Mouse (Mus musculus): ENCODE data around the gene Gpr33. TPM values are rescaled to one million over a fixed set of nuclear protein-coding genes. Genes with fewer than 3 reads are reported as not detected.

Gene Gpr33
- total and polyA plus RNA-seq, 3 experiments: 0.11 TPM; not detected in 2

DNA sequence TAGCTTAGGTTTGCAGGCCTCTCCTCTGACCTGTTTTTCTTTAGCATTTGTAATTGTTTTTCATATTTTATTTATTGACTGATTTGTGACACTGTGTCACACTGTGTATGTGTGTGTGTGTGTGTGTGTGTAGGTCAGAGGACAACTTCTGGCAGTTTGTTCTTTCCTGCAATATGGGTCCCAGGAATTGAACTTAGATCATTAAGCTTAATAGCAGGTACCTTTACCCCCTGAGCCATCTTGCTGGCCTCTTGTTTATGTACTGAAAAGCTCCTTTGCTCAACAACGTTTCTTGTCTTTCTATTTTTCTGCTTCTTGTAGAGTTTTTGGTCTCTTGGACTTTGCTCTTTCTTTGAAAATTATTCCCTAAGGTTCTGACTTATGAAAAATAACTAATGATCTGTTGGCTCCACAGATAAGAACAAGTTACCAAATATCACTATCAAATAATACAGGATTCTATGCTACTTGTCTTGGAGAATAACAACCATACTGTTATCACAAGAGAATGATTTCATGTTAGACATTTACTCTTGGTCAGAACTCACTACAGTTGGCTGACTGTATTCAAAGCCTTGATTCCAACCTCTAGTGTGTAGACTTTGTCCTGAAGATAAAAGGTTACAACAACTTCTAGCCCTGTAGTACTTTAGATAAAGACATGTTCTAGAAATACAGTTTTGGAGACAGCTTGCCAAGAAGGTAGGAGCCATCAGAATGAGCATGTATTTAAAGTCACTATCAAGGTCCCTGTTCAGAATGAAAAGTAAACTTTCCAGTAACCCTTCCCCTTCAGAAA is 31.9 kb downstream of the Gpr33 start:
- H3K36me3 ChIP-seq (replicated peaks): peaks cover 72% of the 10 kb centered on the region
- no peak for DNase-seq (ENCODE audit: low spot score)
- no peak for TF ChIP-seq TAL1 (conservative IDR thresholded peaks at IDR 0.05; ENCODE audit: low read depth, low read length)
- no peak for TF ChIP-seq POLR2AphosphoS5 (IDR thresholded peaks at IDR 0.05; ENCODE audit: insufficient replicate concordance, low read depth, low read length)
- no peak for TF ChIP-seq CTCF (IDR thresholded peaks at IDR 0.05; ENCODE audit: low read depth, low read length)
- TF ChIP-seq GATA2 (IDR thresholded peaks at IDR 0.05; ENCODE audit: borderline replicate concordance, low read depth, low read length): no peak
- no peak for TF ChIP-seq GATA1 (IDR thresholded peaks at IDR 0.05; ENCODE audit: borderline replicate concordance, low read length)
- no peak for ATAC-seq (ENCODE audit: extremely low read depth, insufficient number of reproducible peaks, low FRiP score, poor library complexity, severe bottlenecking)
- H3K9me3 ChIP-seq (replicated peaks): no peaks in the 10 kb centered on the region
- no peak overlapping the region for H3K4me3 ChIP-seq (ENCODE audit: low read depth, low read length)
- H3K27me3 ChIP-seq (ENCODE audit: insufficient read depth, low read length): no peaks in the 10 kb centered on the region
- peaks cover 14% of the 10 kb centered on the region for H3K4me1 ChIP-seq (ENCODE audit: insufficient read depth, low read depth, low read length)

DNA sequence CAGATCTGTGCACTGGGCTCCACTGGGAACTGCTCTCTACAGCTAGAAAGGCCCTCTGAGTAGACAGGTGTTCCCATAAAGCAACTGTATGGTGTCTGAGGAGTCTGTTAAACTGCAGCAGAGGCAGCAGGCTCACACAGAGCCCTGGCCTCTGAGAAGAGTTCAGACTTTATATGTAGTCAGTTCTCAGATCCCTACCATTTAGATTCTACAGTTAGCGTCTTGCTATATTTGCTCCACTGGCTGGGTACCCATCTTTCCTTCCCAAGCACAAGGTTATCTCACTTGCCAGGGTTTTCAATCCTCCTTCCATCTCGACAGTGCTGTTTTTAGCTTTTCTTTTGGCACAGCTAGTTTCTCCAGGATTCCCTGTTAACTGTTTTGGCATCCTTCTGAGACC is 37.2 kb downstream of the Gpr33 start:
- TF ChIP-seq GATA2 (IDR thresholded peaks at IDR 0.05; ENCODE audit: borderline replicate concordance, low read depth, low read length) (no peak), GATA1 (IDR thresholded peaks at IDR 0.05; ENCODE audit: borderline replicate concordance, low read length) (no peak), CTCF (IDR thresholded peaks at IDR 0.05; ENCODE audit: low read depth, low read length) (no peak), POLR2AphosphoS5 (IDR thresholded peaks at IDR 0.05; ENCODE audit: insufficient replicate concordance, low read depth, low read length) (no peak)
- no peak for ATAC-seq (ENCODE audit: extremely low read depth, insufficient number of reproducible peaks, low FRiP score, poor library complexity, severe bottlenecking)
- H3K9me3 ChIP-seq (replicated peaks): no peaks in the 10 kb centered on the region
- peaks cover 3% of the 10 kb centered on the region for H3K27me3 ChIP-seq (ENCODE audit: insufficient read depth, low read length)
- H3K4me1 ChIP-seq (ENCODE audit: insufficient read depth, low read depth, low read length): no peaks in the 10 kb centered on the region
- DNase-seq (ENCODE audit: low spot score): no peak
- H3K4me3 ChIP-seq (ENCODE audit: low read depth, low read length): no peak overlapping the region
- H3K36me3 ChIP-seq (replicated peaks): peaks cover 26% of the 10 kb centered on the region

DNA sequence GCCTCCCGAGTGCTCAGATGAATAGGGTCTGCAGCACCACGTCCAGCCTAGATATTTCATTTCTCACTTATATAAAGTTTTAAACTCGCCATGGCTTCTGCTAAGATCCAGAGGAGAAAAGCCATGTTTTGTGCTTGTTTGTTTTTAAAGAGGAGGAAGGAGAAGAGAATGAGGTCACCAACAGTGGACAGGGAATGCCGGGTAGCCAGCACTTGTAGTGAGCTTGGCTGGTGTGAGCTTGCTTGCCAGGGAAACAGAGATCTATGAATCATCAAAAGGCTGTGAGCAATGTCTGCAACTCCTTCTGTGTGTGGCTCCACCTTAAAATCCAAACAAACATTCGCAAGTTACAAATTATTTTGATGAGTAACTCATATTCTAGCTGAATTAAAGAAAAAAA is 39.3 kb downstream of the Gpr33 start:
- Histone ChIP-seq H3K27me3 (ENCODE audit: insufficient read depth, low read length) (peaks cover 7% of the 10 kb centered on the region), H3K9me3 (replicated peaks) (no peaks in the 10 kb centered on the region), H3K36me3 (replicated peaks) (peaks cover 7% of the 10 kb centered on the region), H3K4me1 (ENCODE audit: insufficient read depth, low read depth, low read length) (peaks cover 12% of the 10 kb centered on the region), H3K4me3 (ENCODE audit: low read depth, low read length) (no peak overlapping the region)
- no peak for TF ChIP-seq GATA2 (IDR thresholded peaks at IDR 0.05; ENCODE audit: borderline replicate concordance, low read depth, low read length)
- no peak for TF ChIP-seq GATA1 (IDR thresholded peaks at IDR 0.05; ENCODE audit: borderline replicate concordance, low read length)
- ATAC-seq (ENCODE audit: extremely low read depth, insufficient number of reproducible peaks, low FRiP score, poor library complexity, severe bottlenecking) (no peak), DNase-seq (ENCODE audit: low spot score) (no peak)

DNA sequence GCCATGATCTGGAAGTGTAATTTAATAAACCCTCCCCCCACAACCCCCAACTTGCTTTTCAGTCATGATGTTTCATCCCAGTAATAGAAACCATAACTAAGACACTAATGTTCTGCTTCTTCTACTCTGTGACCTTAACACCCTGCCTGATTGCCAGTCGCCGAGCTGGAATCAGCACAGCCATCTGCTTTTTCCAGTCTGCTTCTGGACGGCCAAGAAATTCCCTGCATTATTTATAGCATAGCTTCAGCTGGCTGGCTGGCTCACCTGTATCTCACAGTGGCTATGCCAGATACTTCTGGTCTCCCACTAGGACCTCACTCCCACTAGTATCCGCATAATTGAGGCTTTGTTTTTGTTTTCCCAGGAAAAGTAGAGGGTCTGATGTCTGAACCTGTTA is 42.0 kb downstream of the Gpr33 start:
- Histone ChIP-seq H3K9me3 (replicated peaks) (no peaks in the 10 kb centered on the region), H3K4me1 (ENCODE audit: insufficient read depth, low read depth, low read length) (peaks cover 12% of the 10 kb centered on the region), H3K36me3 (replicated peaks) (no peaks in the 10 kb centered on the region), H3K4me3 (ENCODE audit: low read depth, low read length) (no peak overlapping the region), H3K27me3 (ENCODE audit: insufficient read depth, low read length) (peaks cover 14% of the 10 kb centered on the region)
- no peak for ATAC-seq (ENCODE audit: extremely low read depth, insufficient number of reproducible peaks, low FRiP score, poor library complexity, severe bottlenecking)
- no peak for TF ChIP-seq GATA1 (IDR thresholded peaks at IDR 0.05; ENCODE audit: borderline replicate concordance, low read length)
- no peak for TF ChIP-seq POLR2AphosphoS5 (IDR thresholded peaks at IDR 0.05; ENCODE audit: insufficient replicate concordance, low read depth, low read length)
- TF ChIP-seq TAL1 (conservative IDR thresholded peaks at IDR 0.05; ENCODE audit: low read depth, low read length): no peak
- TF ChIP-seq GATA2 (IDR thresholded peaks at IDR 0.05; ENCODE audit: borderline replicate concordance, low read depth, low read length): no peak
- no peak for TF ChIP-seq CTCF (IDR thresholded peaks at IDR 0.05; ENCODE audit: low read depth, low read length)
- no peak for DNase-seq (ENCODE audit: low spot score)

DNA sequence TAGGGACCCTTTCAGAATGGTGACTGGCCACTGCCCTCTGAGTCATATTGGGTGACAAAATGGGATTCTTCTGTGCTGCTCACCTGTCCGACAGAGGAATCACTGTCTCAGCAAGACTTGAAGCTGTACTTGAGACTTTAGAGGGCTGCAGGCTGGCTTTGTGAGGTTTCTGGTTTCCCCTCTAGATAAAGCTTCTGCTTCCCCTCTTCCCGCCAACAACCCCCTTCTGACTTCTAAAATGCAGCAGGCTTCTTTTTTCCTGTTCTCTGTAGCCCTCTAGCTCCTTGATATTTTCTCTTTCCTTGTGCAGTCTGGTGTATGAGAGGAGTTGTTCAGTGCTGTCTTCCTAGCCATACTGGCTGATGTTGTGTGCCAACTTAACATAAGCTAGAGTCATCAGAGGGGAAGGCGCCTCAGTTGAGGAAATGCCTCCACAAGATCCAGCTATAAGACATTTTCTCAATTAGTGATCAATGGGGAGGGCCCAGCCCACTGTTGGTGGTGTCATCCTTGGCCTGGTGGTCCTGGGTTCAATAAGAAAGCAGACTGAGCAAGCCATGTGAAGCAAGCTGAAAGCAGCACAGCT is 42.6 kb downstream of the Gpr33 start:
- no peaks in the 10 kb centered on the region for H3K36me3 ChIP-seq (replicated peaks)
- ATAC-seq (ENCODE audit: extremely low read depth, insufficient number of reproducible peaks, low FRiP score, poor library complexity, severe bottlenecking) (no peak), DNase-seq (ENCODE audit: low spot score) (no peak)
- peaks cover 14% of the 10 kb centered on the region for H3K27me3 ChIP-seq (ENCODE audit: insufficient read depth, low read length)
- H3K9me3 ChIP-seq (replicated peaks): no peaks in the 10 kb centered on the region
- TF ChIP-seq POLR2AphosphoS5 (IDR thresholded peaks at IDR 0.05; ENCODE audit: insufficient replicate concordance, low read depth, low read length): no peak
- no peak for TF ChIP-seq TAL1 (conservative IDR thresholded peaks at IDR 0.05; ENCODE audit: low read depth, low read length)
- TF ChIP-seq CTCF (IDR thresholded peaks at IDR 0.05; ENCODE audit: low read depth, low read length): no peak
- TF ChIP-seq GATA1 (IDR thresholded peaks at IDR 0.05; ENCODE audit: borderline replicate concordance, low read length): no peak
- no peak for TF ChIP-seq GATA2 (IDR thresholded peaks at IDR 0.05; ENCODE audit: borderline replicate concordance, low read depth, low read length)
- no peak overlapping the region for H3K4me3 ChIP-seq (ENCODE audit: low read depth, low read length)
- H3K4me1 ChIP-seq (ENCODE audit: insufficient read depth, low read depth, low read length): peaks cover 12% of the 10 kb centered on the region

DNA sequence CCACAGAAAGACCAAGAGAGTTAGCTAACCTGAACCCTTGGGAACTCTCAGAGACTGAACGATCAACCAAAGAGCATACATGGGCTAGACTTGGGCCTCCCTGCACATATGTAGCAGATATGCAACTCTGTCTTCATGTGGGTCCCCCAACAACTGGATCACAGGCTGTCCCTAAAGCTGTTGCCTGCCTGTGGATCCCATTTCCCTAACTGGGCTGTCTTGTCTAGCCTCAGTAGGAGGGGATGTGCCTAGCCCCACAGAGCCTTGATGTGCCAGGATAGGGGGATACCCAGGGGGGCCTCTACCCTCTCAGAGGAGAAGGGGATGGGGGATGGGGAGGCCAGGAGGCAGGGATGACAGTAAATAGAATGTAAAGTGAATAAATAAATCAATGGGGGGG is 44.2 kb downstream of the Gpr33 start:
- H3K4me3 ChIP-seq (ENCODE audit: low read depth, low read length): no peak overlapping the region
- no peak for ATAC-seq (ENCODE audit: extremely low read depth, insufficient number of reproducible peaks, low FRiP score, poor library complexity, severe bottlenecking)
- peaks cover 14% of the 10 kb centered on the region for H3K27me3 ChIP-seq (ENCODE audit: insufficient read depth, low read length)
- DNase-seq (ENCODE audit: low spot score): no peak
- TF ChIP-seq GATA2 (IDR thresholded peaks at IDR 0.05; ENCODE audit: borderline replicate concordance, low read depth, low read length): no peak
- no peak for TF ChIP-seq POLR2AphosphoS5 (IDR thresholded peaks at IDR 0.05; ENCODE audit: insufficient replicate concordance, low read depth, low read length)
- H3K36me3 ChIP-seq (replicated peaks): no peaks in the 10 kb centered on the region
- peaks cover 12% of the 10 kb centered on the region for H3K4me1 ChIP-seq (ENCODE audit: insufficient read depth, low read depth, low read length)
- H3K9me3 ChIP-seq (replicated peaks): no peaks in the 10 kb centered on the region
